Mouse (Mus musculus) kidney, embryonic 16.5 days (tissue): ENCODE results near the gene Pde10a. TPM values are rescaled to one million over a fixed set of nuclear protein-coding genes. Genes with fewer than 3 reads are reported as not detected.

ENCODE experiments used
- ATAC-seq: fragments of 200-750 bp; cut with Nextera tagmentation; 2 replicates; pipeline ENCODE4 v1.8.0; 2017; ENCODE audit warnings: moderate TSS enrichment; ENCODE audit not compliant: low FRiP score, low TSS enrichment
- H3K27ac ChIP-seq: fragments of 300-500 bp; sonication (generic); 2 replicates; pipeline ENCODE4 v1.5.1; 2014; ENCODE audit warnings: low read length
- H3K27me3 ChIP-seq: fragments of 300-500 bp; sonication (generic); 2 replicates; pipeline ENCODE4 v1.6.1; 2014; ENCODE audit warnings: low read length, control low read depth, mixed read lengths; ENCODE audit not compliant: insufficient read depth
- H3K36me3 ChIP-seq: fragments of 300-500 bp; sonication (generic); 2 replicates; pipeline ENCODE4 v1.6.1; 2014; ENCODE audit warnings: low read length, control low read depth, mixed read lengths; ENCODE audit not compliant: insufficient read depth
- H3K4me1 ChIP-seq: fragments of 300-500 bp; sonication (generic); 2 replicates; pipeline ENCODE4 v1.6.1; 2014; ENCODE audit warnings: low read length, control low read depth, mixed read lengths; ENCODE audit not compliant: insufficient read depth
- H3K4me2 ChIP-seq: fragments of 300-500 bp; sonication (generic); replicated peaks from 2 replicates; pipeline ENCODE4 v1.6.1; 2014; ENCODE audit warnings: low read depth, low read length
- H3K4me3 ChIP-seq: fragments of 300-500 bp; sonication (generic); 2 replicates; pipeline ENCODE4 v1.5.1; 2014; ENCODE audit warnings: mild to moderate bottlenecking, low read length
- H3K9ac ChIP-seq: fragments of 300-500 bp; sonication (generic); replicated peaks from 2 replicates; pipeline ENCODE4 v1.6.1; 2014; ENCODE audit warnings: low read length
- H3K9me3 ChIP-seq: fragments of 300-500 bp; sonication (generic); 2 replicates; pipeline ENCODE4 v1.6.1; 2016; ENCODE audit warnings: low read length, control low read depth
- WGBS: fragments of 180-500 bp; shearing (Covaris S2); extraction: QIAGEN DNeasy Blood & Tissue Kit; methylation state at CpG from one replicate; pipeline ENCODE4 v1.1.7; 2014; 5-methylcytosine and 5-hydroxymethylcytosine counted together
- polyA plus RNA-seq: library from polyadenylated mRNA; unstranded; fragments of >200 nt; fragmentation: Nextera tagmentation; extraction: Ambion mirVana; gene quantifications from 2 replicates; pipeline ENCODE4 v1.2.1, GENCODE M21; 2015

Pde10a gene
- polyA plus RNA-seq, 1 experiment from 2014 or later = 1.3 TPM

- peak within 1 kb of the TSS; percentile 39; the same call in 1 of the 2 replicates for H3K27ac ChIP-seq
- H3K27me3 ChIP-seq = no peaks in the 10 kb centered on the region
- peak within 1 kb of the TSS; percentile 58 for H3K9ac ChIP-seq
- peaks cover 7% of the 10 kb centered on the region; the same call in 1 of the 2 replicates for H3K4me1 ChIP-seq
- WGBS = 2% methylated on average over 13 of the region's 13 CpGs
- ATAC-seq = peak; percentile 54; the same call in 1 of the 2 replicates
- H3K4me2 ChIP-seq = peak within 1 kb of the TSS; percentile 63
- no peaks in the 10 kb centered on the region for H3K9me3 ChIP-seq
- 0 out of 2 replicates have a peak, but pooled peaks cover 4% of the 10 kb centered on the region for H3K36me3 ChIP-seq
- H3K4me3 ChIP-seq = peak within 1 kb of the TSS; percentile 50
Measured at GRCm38 (mm10) chr17:8988119-8988807, 463.1 kb downstream of the Pde10a start, which contains the start of gene 1700010I14Rik. TSS of gene 1700010I14Rik (plus strand) at chr17:8988333.

- H3K4me1 ChIP-seq = peaks cover 7% of the 10 kb centered on the region; the same call in 1 of the 2 replicates
- H3K9ac ChIP-seq = no peak overlapping the region
- H3K4me2 ChIP-seq = no peak overlapping the region
- H3K27ac ChIP-seq = no peak overlapping the region
- H3K36me3 ChIP-seq = 0 out of 2 replicates have a peak, but pooled peaks cover 4% of the 10 kb centered on the region
- H3K4me3 ChIP-seq = no peak overlapping the region
- no peaks in the 10 kb centered on the region for H3K27me3 ChIP-seq
- no peak for ATAC-seq
- no peaks in the 10 kb centered on the region for H3K9me3 ChIP-seq
- WGBS = 32% methylated on average over 8 of the region's 8 CpGs
Measured at GRCm38 (mm10) chr17:8991160-8991559, 466.0 kb downstream of the Pde10a start.

GRCm38 (mm10) chr17:8995344-8995743, 470.2 kb downstream of the Pde10a start:
- Histone ChIP-seq H3K27ac (no peak overlapping the region), H3K9ac (no peak overlapping the region), H3K4me2 (no peak overlapping the region), H3K4me3 (no peak overlapping the region), H3K36me3 (0 out of 2 replicates have a peak, but pooled peaks cover 6% of the 10 kb centered on the region), H3K27me3 (no peaks in the 10 kb centered on the region), H3K4me1 (no peaks in the 10 kb centered on the region), H3K9me3 (no peaks in the 10 kb centered on the region)
- ATAC-seq = no peak
- 88% methylated on average over 1 of the region's 1 CpGs for WGBS

GRCm38 (mm10) chr17:9002438-9002837, 477.3 kb downstream of the Pde10a start:
- 77% methylated on average over 4 of the region's 4 CpGs for WGBS

GRCm38 (mm10) chr17:9004516-9004915, 479.3 kb downstream of the Pde10a start:
- no peak overlapping the region for H3K4me2 ChIP-seq
- H3K4me1 ChIP-seq = no peaks in the 10 kb centered on the region
- no peaks in the 10 kb centered on the region for H3K9me3 ChIP-seq
- no peak overlapping the region for H3K9ac ChIP-seq
- 81% methylated on average over 4 of the region's 4 CpGs for WGBS
- H3K36me3 ChIP-seq = 0 out of 2 replicates have a peak, but pooled peaks cover 3% of the 10 kb centered on the region
- no peak for ATAC-seq
- no peak overlapping the region for H3K27ac ChIP-seq
- no peaks in the 10 kb centered on the region for H3K27me3 ChIP-seq
- H3K4me3 ChIP-seq = no peak overlapping the region

More at GRCm38 (mm10) chr17:9002438-9002837, 477.3 kb downstream of the Pde10a start:
- Histone ChIP-seq H3K36me3 (0 out of 2 replicates have a peak, but pooled peaks cover 3% of the 10 kb centered on the region), H3K9ac (no peak overlapping the region), H3K4me2 (no peak overlapping the region), H3K9me3 (no peaks in the 10 kb centered on the region), H3K27me3 (no peaks in the 10 kb centered on the region), H3K4me3 (no peak overlapping the region), H3K27ac (no peak overlapping the region), H3K4me1 (no peaks in the 10 kb centered on the region)
- no peak for ATAC-seq

GRCm38 (mm10) chr17:9023198-9023942, 498.2 kb downstream of the Pde10a start:
- H3K9me3 ChIP-seq = no peaks in the 10 kb centered on the region

GRCm38 (mm10) chr17:9030181-9030580, 505.0 kb downstream of the Pde10a start:
- Histone ChIP-seq H3K27me3 (0 out of 2 replicates have a peak, but pooled peaks cover 4% of the 10 kb centered on the region), H3K9ac (no peak overlapping the region), H3K9me3 (no peaks in the 10 kb centered on the region), H3K4me2 (no peak overlapping the region), H3K36me3 (no peaks in the 10 kb centered on the region), H3K27ac (no peak overlapping the region), H3K4me3 (no peak overlapping the region), H3K4me1 (no peaks in the 10 kb centered on the region; the same call in 1 of the 2 replicates)
- ATAC-seq = no peak
- 60% methylated on average over 5 of the region's 5 CpGs for WGBS

More at GRCm38 (mm10) chr17:9023198-9023942, 498.2 kb downstream of the Pde10a start:
- no peak overlapping the region for H3K4me3 ChIP-seq
- H3K4me2 ChIP-seq = no peak overlapping the region
- H3K27ac ChIP-seq = no peak overlapping the region
- ATAC-seq = no peak
- H3K36me3 ChIP-seq = no peaks in the 10 kb centered on the region
- H3K27me3 ChIP-seq = 0 out of 2 replicates have a peak, but pooled peaks cover 4% of the 10 kb centered on the region
- H3K9ac ChIP-seq = no peak overlapping the region
- no peaks in the 10 kb centered on the region for H3K4me1 ChIP-seq
- 43% methylated on average over 14 of the region's 14 CpGs for WGBS

- H3K4me2 ChIP-seq = peak overlapping the region; percentile 45
- H3K27ac ChIP-seq = no peak overlapping the region
- H3K4me3 ChIP-seq = 0 out of 2 replicates have a peak overlapping the region, but pooled peaks have one; percentile 12
- H3K27me3 ChIP-seq = 0 out of 2 replicates have a peak, but pooled peaks cover 4% of the 10 kb centered on the region
- no peaks in the 10 kb centered on the region; the same call in 1 of the 2 replicates for H3K4me1 ChIP-seq
- ATAC-seq = peak; percentile 67
- H3K9ac ChIP-seq = 0 out of 2 replicates have a peak overlapping the region, but pooled peaks have one; percentile 6
- 17% methylated on average over 24 of the region's 24 CpGs for WGBS
- no peaks in the 10 kb centered on the region for H3K9me3 ChIP-seq
- no peaks in the 10 kb centered on the region for H3K36me3 ChIP-seq
Measured at GRCm38 (mm10) chr17:9031241-9032141, 506.3 kb downstream of the Pde10a start.
